Mouse (Mus musculus) limb, embryonic 12.5 days (tissue): ENCODE data around the gene Nedd4. TPM values are rescaled to one million over a fixed set of nuclear protein-coding genes. Genes with fewer than 3 reads are reported as not detected.
"Not testable (repeated sequence)": the region's sequence is repeated elsewhere in the genome, so short reads cannot be mapped to it uniquely, and the experiment has no call there.

ENCODE experiments used
- ATAC-seq: fragments of 200-750 bp; cut with Nextera tagmentation; 2 replicates; pipeline ENCODE4 v1.8.0; 2017; ENCODE audit warnings: low read depth, moderate TSS enrichment; ENCODE audit not compliant: insufficient number of reproducible peaks, insufficient read depth, low FRiP score, low TSS enrichment
- H3K27ac ChIP-seq: fragments of 300-500 bp; sonication (generic); 2 replicates; pipeline ENCODE4 v1.5.1; 2016; ENCODE audit warnings: mild to moderate bottlenecking, moderate library complexity
- H3K27me3 ChIP-seq: fragments of 300-500 bp; sonication (generic); 2 replicates; pipeline ENCODE4 v1.6.1; 2016; ENCODE audit warnings: mild to moderate bottlenecking, moderate library complexity
- H3K36me3 ChIP-seq: fragments of 300-500 bp; sonication (generic); 2 replicates; pipeline ENCODE4 v1.6.1; 2016; ENCODE audit warnings: mild to moderate bottlenecking, moderate library complexity
- H3K4me1 ChIP-seq: fragments of 300-500 bp; sonication (generic); replicated peaks from 2 replicates; pipeline ENCODE4 v1.6.1; 2016
- H3K4me2 ChIP-seq: fragments of 300-500 bp; sonication (generic); 2 replicates; pipeline ENCODE4 v1.6.1; 2016; ENCODE audit warnings: mild to moderate bottlenecking, moderate library complexity
- H3K4me3 ChIP-seq: fragments of 300-500 bp; sonication (generic); replicated peaks from 2 replicates; pipeline ENCODE4 v1.5.1; 2016; ENCODE audit warnings: mild to moderate bottlenecking
- H3K9ac ChIP-seq: fragments of 300-500 bp; sonication (generic); replicated peaks from 2 replicates; pipeline ENCODE4 v1.6.1; 2016; ENCODE audit warnings: mild to moderate bottlenecking, moderate library complexity
- H3K9me3 ChIP-seq: fragments of 300-500 bp; sonication (generic); 2 replicates; pipeline ENCODE4 v1.6.1; 2016; ENCODE audit warnings: mild to moderate bottlenecking, moderate library complexity
- WGBS: fragments of 180-500 bp; shearing (Covaris S2); methylation state at CpG from one replicate; pipeline ENCODE4 v1.1.7; 2016; 5-methylcytosine and 5-hydroxymethylcytosine counted together
- polyA plus RNA-seq: library from polyadenylated mRNA; unstranded; fragments of >200 nt; fragmentation: Nextera tagmentation; extraction: Ambion mirVana; gene quantifications from 2 replicates; pipeline ENCODE4 v1.2.1, GENCODE M21; 2016

The Nedd4 gene
- polyA plus RNA-seq, 1 experiment from 2014 or later = 815 TPM

GRCm38 (mm10) chr9:72664409-72665351 is 2.5 kb downstream of the Nedd4 start:
- peak overlapping the region; percentile 97 for H3K4me3 ChIP-seq
- no peaks in the 10 kb centered on the region for H3K9me3 ChIP-seq
- WGBS = 53% methylated on average over 12 of the region's 12 CpGs
- H3K4me1 ChIP-seq = peaks cover 51% of the 10 kb centered on the region
- no peak for ATAC-seq
- H3K27ac ChIP-seq = peak overlapping the region; percentile 100
- H3K4me2 ChIP-seq = peak overlapping the region; percentile 98
- H3K9ac ChIP-seq = peak overlapping the region; percentile 100
- no peaks in the 10 kb centered on the region for H3K27me3 ChIP-seq
- H3K36me3 ChIP-seq = peaks cover 48% of the 10 kb centered on the region

GRCm38 (mm10) chr9:72665517-72665916 is 3.4 kb downstream of the Nedd4 start:
- peak overlapping the region; percentile 97 for H3K4me3 ChIP-seq
- ATAC-seq = no peak
- peaks cover 58% of the 10 kb centered on the region for H3K4me1 ChIP-seq

GRCm38 (mm10) chr9:72666352-72667021 is 4.3 kb downstream of the Nedd4 start:
- not testable (repeated sequence) for H3K4me3 ChIP-seq, H3K9me3 ChIP-seq, H3K9ac ChIP-seq, ATAC-seq, H3K27ac ChIP-seq, H3K27me3 ChIP-seq
- H3K4me2 ChIP-seq = 0 out of 2 replicates have a peak overlapping the region, but pooled peaks have one; percentile 98
- H3K4me1 ChIP-seq = peaks cover 53% of the 10 kb centered on the region
- peaks cover 62% of the 10 kb centered on the region for H3K36me3 ChIP-seq
- 77% methylated on average over 8 of the region's 8 CpGs for WGBS

More at GRCm38 (mm10) chr9:72665517-72665916, 3.4 kb downstream of the Nedd4 start:
- peaks cover 56% of the 10 kb centered on the region for H3K36me3 ChIP-seq
- H3K27ac ChIP-seq = no peak overlapping the region
- no peaks in the 10 kb centered on the region for H3K9me3 ChIP-seq
- no peaks in the 10 kb centered on the region for H3K27me3 ChIP-seq
- peak overlapping the region; percentile 98 for H3K4me2 ChIP-seq
- H3K9ac ChIP-seq = 0 out of 2 replicates have a peak overlapping the region, but pooled peaks have one; percentile 100
- 51% methylated on average over 7 of the region's 7 CpGs for WGBS

- Histone ChIP-seq H3K27me3 (no peaks in the 10 kb centered on the region), H3K4me2 (no peak overlapping the region; the same call in 1 of the 2 replicates), H3K27ac (no peak overlapping the region), H3K9ac (no peak overlapping the region), H3K4me1 (peaks cover 53% of the 10 kb centered on the region), H3K36me3 (peaks cover 66% of the 10 kb centered on the region), H3K4me3 (no peak overlapping the region), H3K9me3 (no peaks in the 10 kb centered on the region)
- ATAC-seq = no peak
- WGBS = 81% methylated on average over 3 of the region's 3 CpGs
These were observed 5.0 kb downstream of the Nedd4 start for GRCm38 (mm10) chr9:72667126-72667525.

GRCm38 (mm10) chr9:72669383-72669782 is 7.2 kb downstream of the Nedd4 start:
- Histone ChIP-seq H3K27me3 (no peaks in the 10 kb centered on the region), H3K27ac (no peak overlapping the region), H3K4me2 (no peak overlapping the region), H3K36me3 (peaks cover 80% of the 10 kb centered on the region), H3K4me3 (no peak overlapping the region), H3K9ac (no peak overlapping the region; the same call in 1 of the 2 replicates), H3K4me1 (peaks cover 46% of the 10 kb centered on the region), H3K9me3 (no peaks in the 10 kb centered on the region)
- ATAC-seq = no peak
- WGBS = 80% methylated on average over 7 of the region's 7 CpGs

- 29% methylated on average over 2 of the region's 2 CpGs for WGBS
- Histone ChIP-seq H3K9me3 (no peaks in the 10 kb centered on the region), H3K4me1 (peaks cover 19% of the 10 kb centered on the region), H3K27ac (no peak overlapping the region), H3K9ac (no peak overlapping the region), H3K4me2 (no peak overlapping the region), H3K27me3 (no peaks in the 10 kb centered on the region), H3K36me3 (peaks cover 82% of the 10 kb centered on the region), H3K4me3 (no peak overlapping the region)
- no peak for ATAC-seq
These were observed 10.2 kb downstream of the Nedd4 start for GRCm38 (mm10) chr9:72672361-72672760.

GRCm38 (mm10) chr9:72674957-72675744 is 13.0 kb downstream of the Nedd4 start:
- no peaks in the 10 kb centered on the region for H3K27me3 ChIP-seq
- no peaks in the 10 kb centered on the region for H3K9me3 ChIP-seq
- peaks cover 83% of the 10 kb centered on the region for H3K36me3 ChIP-seq
- no peak overlapping the region for H3K4me2 ChIP-seq
- 91% methylated on average over 6 of the region's 6 CpGs for WGBS
- H3K4me3 ChIP-seq = no peak overlapping the region
- no peak overlapping the region for H3K9ac ChIP-seq
- no peak overlapping the region for H3K27ac ChIP-seq
- ATAC-seq = no peak
- peaks cover 3% of the 10 kb centered on the region; the same call in 1 of the 2 replicates for H3K4me1 ChIP-seq

GRCm38 (mm10) chr9:72675745-72676200 is 13.6 kb downstream of the Nedd4 start:
- Histone ChIP-seq H3K4me1 (no peaks in the 10 kb centered on the region), H3K27ac (no peak overlapping the region), H3K36me3 (peaks cover 80% of the 10 kb centered on the region), H3K4me3 (no peak overlapping the region), H3K4me2 (no peak overlapping the region), H3K9me3 (no peaks in the 10 kb centered on the region), H3K27me3 (no peaks in the 10 kb centered on the region), H3K9ac (no peak overlapping the region)
- no peak for ATAC-seq
- 88% methylated on average over 3 of the region's 3 CpGs for WGBS

- 95% methylated on average over 5 of the region's 5 CpGs for WGBS
- H3K27me3 ChIP-seq = no peaks in the 10 kb centered on the region
- peaks cover 83% of the 10 kb centered on the region for H3K36me3 ChIP-seq
- no peak overlapping the region for H3K27ac ChIP-seq
- ATAC-seq = no peak
- no peaks in the 10 kb centered on the region for H3K4me1 ChIP-seq
- no peaks in the 10 kb centered on the region for H3K9me3 ChIP-seq
- H3K4me2 ChIP-seq = no peak overlapping the region
- no peak overlapping the region for H3K9ac ChIP-seq
- H3K4me3 ChIP-seq = no peak overlapping the region
These were observed 15.5 kb downstream of the Nedd4 start for GRCm38 (mm10) chr9:72677659-72678058.

- Histone ChIP-seq H3K27ac (no peak overlapping the region), H3K4me3 (no peak overlapping the region), H3K36me3 (peaks cover 82% of the 10 kb centered on the region), H3K27me3 (no peaks in the 10 kb centered on the region), H3K9ac (no peak overlapping the region), H3K4me1 (no peaks in the 10 kb centered on the region), H3K9me3 (no peaks in the 10 kb centered on the region), H3K4me2 (no peak overlapping the region)
- 83% methylated on average over 4 of the region's 4 CpGs for WGBS
- no peak for ATAC-seq
These were observed 16.6 kb downstream of the Nedd4 start for GRCm38 (mm10) chr9:72678771-72679170.
